Mouse (Mus musculus) kidney, embryonic 15.5 days (tissue): ENCODE data around the gene Stt3a. TPM values are rescaled to one million over a fixed set of nuclear protein-coding genes. Genes with fewer than 3 reads are reported as not detected.
A peak's percentile ranks its signal among the peaks of the same experiment; 100 is the strongest.

Source experiments
- ATAC-seq: fragments of 200-750 bp; cut with Nextera tagmentation; replicated peaks from 2 replicates; pipeline ENCODE4 v1.8.0; 2017; ENCODE audit warnings: moderate TSS enrichment; ENCODE audit not compliant: low FRiP score
- H3K27ac ChIP-seq: fragments of 300-500 bp; sonication (generic); 2 replicates; pipeline ENCODE4 v1.5.1; 2015; ENCODE audit warnings: mild to moderate bottlenecking, inconsistent platforms
- H3K27me3 ChIP-seq: fragments of 300-500 bp; sonication (generic); 2 replicates; pipeline ENCODE4 v1.6.1; 2015; ENCODE audit warnings: inconsistent platforms
- H3K36me3 ChIP-seq: fragments of 300-500 bp; sonication (generic); 2 replicates; pipeline ENCODE4 v1.6.1; 2015; ENCODE audit warnings: inconsistent platforms
- H3K4me1 ChIP-seq: fragments of 300-500 bp; sonication (generic); 2 replicates; pipeline ENCODE4 v1.6.1; 2015; ENCODE audit warnings: inconsistent platforms
- H3K4me2 ChIP-seq: fragments of 300-500 bp; sonication (generic); 2 replicates; pipeline ENCODE4 v1.6.1; 2015; ENCODE audit warnings: moderate library complexity, mild to moderate bottlenecking, inconsistent platforms
- H3K4me3 ChIP-seq: fragments of 300-500 bp; sonication (generic); replicated peaks from 2 replicates; pipeline ENCODE4 v1.5.1; 2015; ENCODE audit warnings: mild to moderate bottlenecking, inconsistent platforms
- H3K9ac ChIP-seq: fragments of 300-500 bp; sonication (generic); 2 replicates; pipeline ENCODE4 v1.6.1; 2015; ENCODE audit warnings: mild to moderate bottlenecking, inconsistent platforms
- H3K9me3 ChIP-seq: fragments of 300-500 bp; sonication (generic); replicated peaks from 2 replicates; pipeline ENCODE4 v1.6.1; 2016; ENCODE audit warnings: inconsistent platforms
- WGBS: fragments of 180-500 bp; shearing (Covaris S2); methylation state at CpG from one replicate; pipeline ENCODE4 v1.1.7; 2015; ENCODE audit warnings: mixed read lengths; 5-methylcytosine and 5-hydroxymethylcytosine counted together
- polyA plus RNA-seq: library from polyadenylated mRNA; unstranded; fragments of >200 nt; fragmentation: Nextera tagmentation; extraction: Ambion mirVana; gene quantifications from 2 replicates; pipeline ENCODE4 v1.2.1, GENCODE M21; 2015

Gene Stt3a
- polyA plus RNA-seq, 1 experiment from 2014 or later, result 288 TPM

DNA sequence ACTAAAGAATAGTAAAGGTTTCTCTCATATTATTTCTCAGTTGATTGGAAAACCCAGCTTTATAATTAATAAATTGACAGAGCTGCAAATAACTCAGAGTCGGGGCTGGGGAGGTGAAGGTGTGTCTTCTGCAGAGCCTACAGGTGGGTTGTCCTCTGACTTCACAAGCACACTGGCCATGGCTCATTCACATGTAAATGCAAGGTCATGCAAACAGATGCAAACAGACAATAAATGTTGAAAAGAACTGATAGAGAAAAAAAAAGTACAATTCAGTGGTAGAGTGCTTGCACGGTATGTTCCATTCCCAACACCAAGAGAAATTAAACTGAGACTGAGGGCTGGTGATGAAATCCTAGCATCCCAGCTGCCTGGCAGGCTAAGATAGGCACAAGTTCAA, 27.0 kb upstream of the Stt3a start:
- no peak for ATAC-seq
- Histone ChIP-seq H3K36me3 (peaks cover 33% of the 10 kb centered on the region), H3K9me3 (no peaks in the 10 kb centered on the region), H3K4me2 (no peak overlapping the region), H3K27ac (no peak overlapping the region), H3K9ac (no peak overlapping the region), H3K4me3 (no peak overlapping the region), H3K4me1 (peaks cover 8% of the 10 kb centered on the region), H3K27me3 (no peaks in the 10 kb centered on the region)
- WGBS, result 89% methylated on average over 2 of the region's 2 CpGs

DNA sequence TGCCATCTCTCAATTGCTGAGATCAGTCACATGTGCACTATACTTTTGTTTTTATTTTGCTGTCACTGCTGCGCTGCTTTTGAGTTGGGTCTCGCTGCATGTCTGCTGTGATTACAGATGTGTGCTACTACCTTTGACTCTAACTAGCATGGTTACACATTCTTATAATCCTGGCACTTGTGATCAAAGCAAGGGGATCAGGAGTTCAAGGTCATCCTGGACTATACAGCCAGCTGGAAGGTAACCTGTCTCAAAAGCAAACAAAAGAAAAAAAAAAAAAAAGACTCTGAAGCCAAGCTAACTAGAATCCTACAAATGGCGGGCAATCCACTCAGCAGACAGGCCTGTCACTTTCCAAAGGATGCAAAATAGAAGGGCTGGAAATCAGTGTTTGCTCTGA, 24.7 kb upstream of the Stt3a start:
- no peaks in the 10 kb centered on the region for H3K9me3 ChIP-seq
- no peak overlapping the region for H3K4me2 ChIP-seq
- peaks cover 56% of the 10 kb centered on the region for H3K36me3 ChIP-seq
- no peak overlapping the region for H3K27ac ChIP-seq
- peaks cover 8% of the 10 kb centered on the region for H3K4me1 ChIP-seq
- ATAC-seq, result no peak
- H3K4me3 ChIP-seq, result no peak overlapping the region
- no peaks in the 10 kb centered on the region for H3K27me3 ChIP-seq
- 82% methylated on average over 3 of the region's 3 CpGs for WGBS
- H3K9ac ChIP-seq, result no peak overlapping the region

DNA sequence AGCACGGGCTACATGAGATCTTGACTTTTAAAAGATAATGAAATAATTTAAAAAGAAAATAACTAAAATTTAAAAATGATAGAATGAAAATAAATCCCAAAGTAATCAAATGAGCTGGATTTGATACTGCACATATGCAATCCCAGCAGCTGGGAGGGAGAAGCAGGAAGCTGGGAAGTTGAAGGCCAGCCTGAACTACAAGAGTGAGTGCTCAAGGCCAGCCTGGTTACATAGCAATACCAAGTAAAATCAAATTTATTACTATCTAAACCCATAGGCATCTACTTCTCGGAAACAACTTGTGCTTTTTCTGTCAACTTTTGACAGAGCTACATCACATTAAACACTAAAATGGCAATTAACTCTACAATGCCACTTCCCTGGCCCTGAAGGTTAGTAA, 16.4 kb upstream of the Stt3a start:
- WGBS, result 75% methylated on average over 2 of the region's 2 CpGs
- no peak for ATAC-seq
- Histone ChIP-seq H3K4me1 (no peaks in the 10 kb centered on the region), H3K9me3 (no peaks in the 10 kb centered on the region), H3K4me2 (no peak overlapping the region), H3K27me3 (no peaks in the 10 kb centered on the region), H3K9ac (no peak overlapping the region), H3K4me3 (no peak overlapping the region), H3K27ac (no peak overlapping the region), H3K36me3 (peaks cover 94% of the 10 kb centered on the region)

DNA sequence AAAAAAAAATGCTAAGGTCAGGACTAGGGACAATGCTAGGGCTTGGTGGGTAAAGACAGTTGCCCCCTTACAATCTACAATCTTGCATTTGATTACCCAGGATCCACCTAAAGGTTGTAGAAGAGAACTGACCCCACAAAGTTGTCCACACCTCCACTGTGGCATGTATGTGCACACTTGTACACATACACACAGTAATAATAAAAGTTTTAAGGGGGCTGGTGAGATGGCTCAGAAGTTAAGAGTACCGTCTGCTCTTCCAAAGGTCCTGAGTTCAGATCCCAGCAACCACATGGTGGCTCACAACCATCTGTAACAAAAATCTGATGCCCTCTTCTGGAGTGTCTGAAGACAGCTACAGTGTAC, 1.6 kb upstream of the Stt3a start:
- Histone ChIP-seq H3K4me2 (peak overlapping the region; percentile 70), H3K9me3 (no peaks in the 10 kb centered on the region), H3K36me3 (peaks cover 10% of the 10 kb centered on the region), H3K4me3 (peak overlapping the region; percentile 100), H3K4me1 (peaks cover 16% of the 10 kb centered on the region), H3K27me3 (no peaks in the 10 kb centered on the region), H3K27ac (no peak overlapping the region), H3K9ac (no peak overlapping the region)
- ATAC-seq, result no peak
- 83% methylated on average over 1 of the region's 1 CpGs for WGBS

DNA sequence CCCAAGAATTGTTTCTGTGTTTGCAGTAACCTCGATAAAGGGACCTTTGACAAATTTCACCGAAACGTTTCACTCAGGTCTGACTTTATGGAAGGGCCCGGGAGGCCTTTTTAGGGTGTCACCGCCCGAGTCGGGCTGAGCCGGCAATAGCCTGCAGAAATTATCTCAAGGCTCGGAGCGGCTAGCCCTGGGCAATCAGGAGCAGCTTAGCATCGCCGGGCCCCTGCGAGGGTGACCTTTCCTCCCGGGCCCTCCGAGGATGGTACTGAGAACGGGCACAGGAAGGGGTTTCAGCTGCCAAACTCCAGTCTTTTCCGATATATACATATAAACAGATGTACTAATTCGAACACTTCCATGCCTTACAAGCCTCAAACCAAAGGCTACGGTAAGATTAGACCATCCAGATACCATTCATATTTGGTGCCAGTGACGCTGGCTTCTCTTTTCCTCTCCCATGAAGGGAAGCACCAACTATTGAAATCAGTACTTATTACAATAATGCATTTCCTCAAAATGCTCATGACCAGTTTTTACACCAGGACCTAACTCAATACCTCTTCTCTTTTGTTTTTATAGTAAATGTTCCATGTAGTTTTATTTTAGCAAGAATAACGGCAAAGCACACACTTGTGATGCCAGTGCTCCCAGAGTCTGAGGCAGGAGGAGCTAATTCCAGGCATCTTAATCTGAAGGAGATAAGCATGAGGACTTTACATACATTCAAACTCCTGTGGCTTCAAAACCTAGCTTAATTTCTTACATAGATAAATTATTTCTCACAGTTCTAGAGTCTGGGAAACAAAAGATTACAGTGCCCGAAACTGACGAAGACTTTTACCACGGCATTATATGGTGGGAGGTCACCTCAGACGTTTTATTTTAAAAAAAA, 923 bp upstream of the Stt3a start:
- peak; percentile 6 for ATAC-seq
- Histone ChIP-seq H3K27me3 (no peaks in the 10 kb centered on the region), H3K36me3 (peaks cover 16% of the 10 kb centered on the region), H3K4me2 (peak overlapping the region; percentile 70), H3K27ac (peak overlapping the region; percentile 86), H3K4me3 (peak overlapping the region; percentile 100), H3K9me3 (no peaks in the 10 kb centered on the region), H3K4me1 (peaks cover 16% of the 10 kb centered on the region), H3K9ac (peak overlapping the region; percentile 80)
- 13% methylated on average over 25 of the region's 25 CpGs for WGBS

DNA sequence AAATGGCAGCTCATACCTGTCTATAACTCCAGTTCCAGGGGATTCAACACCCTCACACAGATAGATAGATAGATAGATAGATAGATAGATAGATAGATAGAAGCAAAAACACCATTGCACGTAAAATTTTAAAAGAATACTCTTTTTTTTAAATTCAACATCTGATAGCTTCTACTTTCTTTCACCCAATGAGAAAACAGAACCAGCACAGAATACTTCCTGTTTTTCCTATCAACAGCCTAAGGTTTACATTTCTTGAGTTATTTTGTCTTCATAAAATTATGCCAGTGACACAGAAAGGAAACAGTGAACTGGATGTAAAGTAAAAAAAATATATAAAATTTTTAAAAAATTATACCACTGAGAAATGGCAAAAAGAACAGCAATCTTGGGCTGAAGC, 3.1 kb downstream of the Stt3a start:
- 88% methylated on average over 1 of the region's 1 CpGs for WGBS
- H3K27ac ChIP-seq, result no peak overlapping the region
- H3K27me3 ChIP-seq, result no peaks in the 10 kb centered on the region
- no peak overlapping the region for H3K9ac ChIP-seq
- no peak for ATAC-seq
- no peak overlapping the region for H3K4me2 ChIP-seq
- H3K4me3 ChIP-seq, result no peak overlapping the region
- H3K4me1 ChIP-seq, result peaks cover 16% of the 10 kb centered on the region
- H3K9me3 ChIP-seq, result no peaks in the 10 kb centered on the region
- peaks cover 48% of the 10 kb centered on the region for H3K36me3 ChIP-seq

DNA sequence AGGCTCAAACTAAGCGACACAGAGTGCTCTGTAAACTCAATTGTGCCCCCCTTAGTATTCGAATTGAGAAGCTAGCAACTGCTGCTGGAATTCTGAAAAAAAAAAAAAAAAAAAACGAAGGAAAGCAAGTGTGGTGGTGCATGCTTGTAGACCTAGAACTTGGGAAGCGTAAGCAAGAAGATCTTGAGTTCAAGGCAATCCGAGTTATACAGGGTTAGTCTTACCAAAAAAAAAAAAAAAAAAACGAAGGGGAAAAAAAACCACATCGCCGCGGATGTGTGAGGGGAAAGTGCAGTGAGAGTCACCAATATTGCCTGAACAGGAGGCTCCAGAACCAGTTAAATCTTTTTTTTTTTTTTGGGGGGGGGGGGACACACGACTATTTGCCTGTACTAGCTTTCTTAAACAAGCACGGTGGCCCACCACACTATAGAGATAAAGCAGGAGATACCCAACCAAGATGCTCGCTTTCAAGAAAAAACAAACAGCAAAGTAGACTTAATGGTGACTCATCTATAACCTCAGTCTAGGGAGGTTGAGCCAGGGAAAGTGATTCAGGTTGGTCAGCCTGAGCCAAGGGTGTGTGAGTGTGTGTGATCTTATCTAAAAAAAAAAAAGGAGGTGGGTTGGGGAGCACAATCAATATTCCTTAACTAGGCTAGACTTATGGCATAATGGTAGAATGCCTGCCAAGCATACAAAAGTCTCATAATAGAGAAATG, 40.3 kb downstream of the Stt3a start, which contains the start of gene Chek1:
Chek1 (minus strand) TSS at position 32 of the 722 bp plus-strand sequence.
- peaks cover 44% of the 10 kb centered on the region for H3K36me3 ChIP-seq
- ATAC-seq, result 0 out of 2 replicates have a peak, but pooled peaks have one; percentile 8
- H3K4me1 ChIP-seq, result peaks cover 15% of the 10 kb centered on the region
- H3K27me3 ChIP-seq, result no peaks in the 10 kb centered on the region
- H3K9ac ChIP-seq, result peak within 1 kb of the TSS; percentile 88
- H3K4me2 ChIP-seq, result peak within 1 kb of the TSS; percentile 95
- no peaks in the 10 kb centered on the region for H3K9me3 ChIP-seq
- peak within 1 kb of the TSS; percentile 97 for H3K27ac ChIP-seq
- peak within 1 kb of the TSS; percentile 70 for H3K4me3 ChIP-seq
- 4% methylated on average over 12 of the region's 12 CpGs for WGBS

DNA sequence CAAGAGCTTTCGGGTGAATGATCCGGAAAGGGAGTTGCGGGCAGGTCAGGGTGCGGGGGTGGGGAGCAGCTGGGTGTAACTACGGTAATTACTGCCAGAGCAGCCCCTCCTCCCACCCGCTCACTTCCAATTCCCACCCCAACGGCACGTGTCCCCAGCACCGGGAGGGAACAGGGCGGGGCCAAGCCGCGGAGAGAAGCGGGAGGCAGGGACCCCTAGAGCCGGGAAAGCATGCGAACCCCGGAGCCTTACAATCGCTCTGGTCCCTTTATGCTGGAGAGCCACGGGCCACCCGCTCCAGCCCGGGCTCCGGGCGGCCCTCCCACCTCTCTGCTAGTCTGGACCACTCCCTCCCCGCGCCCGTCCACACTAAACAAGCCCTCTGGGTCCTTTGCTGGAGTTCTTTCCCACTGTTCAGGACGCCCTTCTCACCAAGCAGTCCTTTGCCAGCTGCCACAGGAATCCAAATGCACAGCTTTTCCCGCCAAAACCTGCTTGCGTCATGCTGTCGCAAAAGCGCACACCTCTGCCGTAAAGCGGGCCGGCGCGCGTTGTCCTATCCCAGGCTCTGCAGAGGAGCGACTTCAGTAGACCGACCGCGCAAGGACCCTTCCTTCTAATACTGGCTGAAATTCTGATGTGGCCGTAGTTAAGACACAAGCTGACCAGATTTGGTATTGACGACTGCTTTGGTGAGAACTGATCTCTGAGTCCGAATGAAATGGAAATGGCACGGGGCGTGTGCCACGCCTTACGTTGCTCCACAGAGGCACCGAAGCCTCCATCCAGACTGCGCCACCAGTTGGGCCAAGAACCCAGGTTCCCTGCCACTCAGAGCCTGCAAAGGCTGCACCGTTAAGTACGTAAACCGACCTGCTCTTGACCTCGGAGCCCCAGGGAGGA, 41.1 kb downstream of the Stt3a start:
- no peaks in the 10 kb centered on the region for H3K9me3 ChIP-seq
- peak overlapping the region; percentile 95 for H3K4me2 ChIP-seq
- peak overlapping the region; percentile 70 for H3K4me3 ChIP-seq
- H3K36me3 ChIP-seq, result peaks cover 46% of the 10 kb centered on the region
- under 1% methylated on average over 51 of the region's 53 CpGs for WGBS
- H3K27me3 ChIP-seq, result no peaks in the 10 kb centered on the region
- H3K4me1 ChIP-seq, result peaks cover 15% of the 10 kb centered on the region
- peak overlapping the region; percentile 97 for H3K27ac ChIP-seq
- peak overlapping the region; percentile 88 for H3K9ac ChIP-seq
- ATAC-seq, result peak; percentile 97

DNA sequence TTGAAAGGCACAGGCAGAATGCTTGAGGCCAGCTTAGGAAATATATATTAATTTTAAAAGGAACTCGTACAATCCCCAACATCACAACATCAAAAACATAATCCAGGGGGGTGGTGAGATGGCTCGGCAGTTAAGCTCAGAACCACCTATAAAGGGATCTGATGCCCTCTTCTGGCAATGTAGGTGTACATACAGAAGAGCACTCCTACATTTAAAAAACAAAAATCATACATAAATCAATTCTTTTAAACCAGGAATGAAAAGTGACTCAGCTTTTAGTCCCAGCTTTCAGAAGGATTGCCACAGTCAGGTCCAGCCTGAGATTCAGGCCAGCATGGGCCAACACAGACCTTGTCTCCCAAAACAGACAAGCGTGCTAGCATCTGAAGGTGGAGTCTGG, 50.9 kb downstream of the Stt3a start:
- no peak overlapping the region for H3K27ac ChIP-seq
- no peak overlapping the region for H3K9ac ChIP-seq
- ATAC-seq, result no peak
- no peaks in the 10 kb centered on the region for H3K27me3 ChIP-seq
- H3K4me3 ChIP-seq, result no peak overlapping the region
- no peaks in the 10 kb centered on the region for H3K4me1 ChIP-seq
- peaks cover 50% of the 10 kb centered on the region for H3K36me3 ChIP-seq
- no peak overlapping the region for H3K4me2 ChIP-seq
- WGBS, result 79% methylated on average over 3 of the region's 3 CpGs
- H3K9me3 ChIP-seq, result no peaks in the 10 kb centered on the region

DNA sequence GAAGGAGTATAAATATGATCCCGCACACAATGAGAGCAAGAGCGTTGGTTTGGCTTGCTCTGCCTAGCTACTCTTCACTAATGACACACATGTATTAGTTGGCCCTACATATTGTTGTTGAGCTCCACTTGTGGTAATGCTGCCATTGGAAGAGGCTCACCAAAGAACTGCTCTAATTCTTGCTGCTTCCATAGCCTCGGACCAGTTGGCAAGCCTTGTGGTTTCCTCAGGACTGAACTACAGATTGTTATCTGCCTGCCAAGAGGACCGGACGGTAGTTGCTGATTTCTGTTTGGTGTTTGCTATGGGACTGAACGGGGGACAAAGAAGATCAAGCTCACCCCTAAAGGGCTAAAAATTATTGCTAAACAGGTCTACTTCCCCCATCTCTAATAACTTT, 60.2 kb downstream of the Stt3a start:
- no peaks in the 10 kb centered on the region for H3K27me3 ChIP-seq
- no peaks in the 10 kb centered on the region for H3K4me1 ChIP-seq
- no peaks in the 10 kb centered on the region for H3K9me3 ChIP-seq
- H3K36me3 ChIP-seq, result peaks cover 30% of the 10 kb centered on the region
- 88% methylated on average over 6 of the region's 6 CpGs for WGBS
- H3K27ac ChIP-seq, result no peak overlapping the region
- no peak overlapping the region for H3K4me3 ChIP-seq
- H3K9ac ChIP-seq, result no peak overlapping the region
- H3K4me2 ChIP-seq, result no peak overlapping the region
- ATAC-seq, result no peak

DNA sequence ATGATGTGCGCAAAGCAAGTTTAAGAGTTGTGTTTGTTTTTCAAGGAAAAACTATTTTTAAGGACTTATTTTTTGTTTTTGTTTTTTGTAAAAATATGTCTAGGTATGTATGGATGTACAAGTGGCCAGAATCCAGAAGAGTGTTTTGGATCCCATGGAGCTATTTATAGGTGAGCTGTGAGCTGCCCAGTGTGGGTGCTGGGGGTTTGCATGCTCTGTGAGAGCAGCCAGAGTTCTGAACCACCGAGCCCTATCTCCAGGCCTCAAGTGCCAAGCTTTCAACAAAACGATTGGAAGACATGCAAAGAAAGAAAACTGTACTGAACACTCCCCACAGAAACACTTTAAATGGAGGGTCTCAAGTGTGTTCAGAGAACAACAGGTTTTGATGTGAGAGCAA, 61.6 kb downstream of the Stt3a start:
- no peaks in the 10 kb centered on the region for H3K27me3 ChIP-seq
- no peak overlapping the region for H3K27ac ChIP-seq
- no peak overlapping the region for H3K4me3 ChIP-seq
- H3K4me1 ChIP-seq, result no peaks in the 10 kb centered on the region
- 86% methylated on average over 3 of the region's 3 CpGs for WGBS
- no peaks in the 10 kb centered on the region for H3K9me3 ChIP-seq
- no peak overlapping the region for H3K4me2 ChIP-seq
- no peak for ATAC-seq
- H3K36me3 ChIP-seq, result peaks cover 24% of the 10 kb centered on the region
- no peak overlapping the region for H3K9ac ChIP-seq
